Mouse (Mus musculus) embryonic facial prominence, embryonic 11.5 days (tissue): ENCODE results near the gene BB287469. TPM values are rescaled to one million over a fixed set of nuclear protein-coding genes. Genes with fewer than 3 reads are reported as not detected.
"Not testable (repeated sequence)": the region's sequence is repeated elsewhere in the genome, so short reads cannot be mapped to it uniquely, and the experiment has no call there.

ENCODE experiments used
- ATAC-seq: fragments of 200-750 bp; cut with Nextera tagmentation; replicated peaks from 2 replicates; pipeline ENCODE4 v1.8.0; 2017; ENCODE audit warnings: low read depth; ENCODE audit not compliant: insufficient number of reproducible peaks, low FRiP score, low TSS enrichment
- DNase-seq: peaks from one replicate; pipeline ENCODE4 v3.0.0-alpha.2; 2015; ENCODE audit warnings: low spot score
- H3K27ac ChIP-seq: fragments of 300-500 bp; sonication (generic); replicated peaks from 2 replicates; pipeline ENCODE4 v1.5.1; 2014; ENCODE audit warnings: mild to moderate bottlenecking, low read depth, low read length, control low read depth
- H3K27me3 ChIP-seq: fragments of 300-500 bp; sonication (generic); 2 replicates; pipeline ENCODE4 v1.6.1; 2014; ENCODE audit warnings: mild to moderate bottlenecking, low read length, moderate library complexity, mixed read lengths; ENCODE audit not compliant: control insufficient read depth, insufficient read depth
- H3K36me3 ChIP-seq: fragments of 300-500 bp; sonication (generic); replicated peaks from 2 replicates; pipeline ENCODE4 v1.6.1; 2014; ENCODE audit warnings: low read depth, mild to moderate bottlenecking, low read length, moderate library complexity, mixed read lengths; ENCODE audit not compliant: control insufficient read depth, insufficient read depth
- H3K4me1 ChIP-seq: fragments of 300-500 bp; sonication (generic); 2 replicates; pipeline ENCODE4 v1.6.1; 2014; ENCODE audit warnings: low read length, mixed read lengths; ENCODE audit not compliant: control insufficient read depth, insufficient read depth
- H3K4me2 ChIP-seq: fragments of 300-500 bp; sonication (generic); 2 replicates; pipeline ENCODE4 v1.6.1; 2014; ENCODE audit warnings: low read depth, mild to moderate bottlenecking, control low read depth, low read length, moderate library complexity
- H3K4me3 ChIP-seq: fragments of 300-500 bp; sonication (generic); 2 replicates; pipeline ENCODE4 v1.5.1; 2014; ENCODE audit warnings: low read depth, low read length, control low read depth
- H3K9ac ChIP-seq: fragments of 300-500 bp; sonication (generic); replicated peaks from 2 replicates; pipeline ENCODE4 v1.6.1; 2014; ENCODE audit warnings: mild to moderate bottlenecking, control low read depth, low read length
- H3K9me3 ChIP-seq: fragments of 300-500 bp; sonication (generic); replicated peaks from 2 replicates; pipeline ENCODE4 v1.6.1; 2016; ENCODE audit warnings: mild to moderate bottlenecking, low read length, inconsistent platforms, mixed read lengths; ENCODE audit not compliant: control insufficient read depth
- WGBS: fragments of 180-500 bp; shearing (Covaris S2); extraction: QIAGEN DNeasy Blood & Tissue Kit; methylation state at CpG from one replicate; pipeline ENCODE4 v1.1.7; 2014; 5-methylcytosine and 5-hydroxymethylcytosine counted together
- polyA plus RNA-seq: library from polyadenylated mRNA; unstranded; fragments of >200 nt; fragmentation: Nextera tagmentation; extraction: Ambion mirVana; gene quantifications from 2 replicates; pipeline ENCODE4 v1.2.1, GENCODE M21; 2014

BB287469 gene
- polyA plus RNA-seq, 1 experiment from 2014 or later = not detected

- not testable (repeated sequence) for H3K27me3 ChIP-seq, H3K27ac ChIP-seq, H3K9me3 ChIP-seq, ATAC-seq, H3K36me3 ChIP-seq, DNase-seq, H3K9ac ChIP-seq, H3K4me3 ChIP-seq, H3K4me2 ChIP-seq, H3K4me1 ChIP-seq
- 94% methylated on average over 9 of the region's 11 CpGs for WGBS
Observed at GRCm38 (mm10) chr12:87863638-87864037, 47.3 kb downstream of the BB287469 start.

- H3K4me1 ChIP-seq, H3K36me3 ChIP-seq, ATAC-seq, H3K4me3 ChIP-seq, H3K4me2 ChIP-seq, H3K9me3 ChIP-seq, H3K27ac ChIP-seq, H3K27me3 ChIP-seq, H3K9ac ChIP-seq, DNase-seq: not testable (repeated sequence)
- 78% methylated on average over 2 of the region's 2 CpGs for WGBS
Observed at GRCm38 (mm10) chr12:87864048-87864447, 47.7 kb downstream of the BB287469 start.

Other genes starting within 250 kb of the BB287469 start
- not detected in 2 replicates for gene Oog1, start 213.9 kb upstream of the BB287469 start, polyA plus RNA-seq
- not detected in 2 replicates for gene Gm4027, start 197.7 kb upstream of the BB287469 start, polyA plus RNA-seq
- not detected in 2 replicates for gene Gm16381, start 172.0 kb upstream of the BB287469 start, polyA plus RNA-seq
- gene Gm21319, start 40.8 kb upstream of the BB287469 start, polyA plus RNA-seq = not detected in 2 replicates
- gene Gm21936, start 21.1 kb upstream of the BB287469 start, polyA plus RNA-seq = not detected in 2 replicates
- not detected in 2 replicates for gene Gm2001, start 25.8 kb downstream of the BB287469 start, polyA plus RNA-seq
- not detected in 2 replicates for gene Gm2016, start 57.5 kb downstream of the BB287469 start, polyA plus RNA-seq
- not detected in 2 replicates for gene Gm2022, start 78.8 kb downstream of the BB287469 start, polyA plus RNA-seq
- gene Gm2035, start 103.3 kb downstream of the BB287469 start, polyA plus RNA-seq = not detected in 2 replicates
- not detected in 2 replicates for gene Gm2042, start 137.5 kb downstream of the BB287469 start, polyA plus RNA-seq
- not detected in 2 replicates for gene Gm2075, start 195.3 kb downstream of the BB287469 start, polyA plus RNA-seq
- gene Gm6803, start 202.2 kb downstream of the BB287469 start, polyA plus RNA-seq = not detected in 2 replicates
- gene Gm2056, start 210.4 kb downstream of the BB287469 start, polyA plus RNA-seq = not detected in 2 replicates